Mouse (Mus musculus) midbrain, embryonic 14.5 days (tissue): ENCODE measurements around the gene H2-T3. TPM values are rescaled to one million over a fixed set of nuclear protein-coding genes. Genes with fewer than 3 reads are reported as not detected.
A peak's percentile ranks its signal among the peaks of the same experiment; 100 is the strongest.
"Not testable (repeated sequence)": the region's sequence is repeated elsewhere in the genome, so short reads cannot be mapped to it uniquely, and the experiment has no call there.

Source experiments
- ATAC-seq: fragments of 200-750 bp; cut with Nextera tagmentation; 2 replicates; pipeline ENCODE4 v1.8.0; 2017; ENCODE audit warnings: moderate number of reproducible peaks, moderate library complexity; ENCODE audit not compliant: low FRiP score, low TSS enrichment
- DNase-seq: peaks from one replicate; pipeline ENCODE4 v3.0.0-alpha.2; 2015
- H3K27ac ChIP-seq: fragments of 300-500 bp; sonication (generic); replicated peaks from 2 replicates; pipeline ENCODE4 v1.5.1; 2014; ENCODE audit warnings: mild to moderate bottlenecking, low read depth, low read length, moderate library complexity
- H3K27me3 ChIP-seq: fragments of 300-500 bp; sonication (generic); 2 replicates; pipeline ENCODE4 v1.6.1; 2014; ENCODE audit warnings: low read length, control low read depth, mixed read lengths; ENCODE audit not compliant: control insufficient read depth, insufficient read depth
- H3K36me3 ChIP-seq: fragments of 300-500 bp; sonication (generic); 2 replicates; pipeline ENCODE4 v1.6.1; 2014; ENCODE audit warnings: low read length, control low read depth; ENCODE audit not compliant: control insufficient read depth, insufficient read depth
- H3K4me1 ChIP-seq: fragments of 300-500 bp; sonication (generic); 2 replicates; pipeline ENCODE4 v1.6.1; 2014; ENCODE audit warnings: mild to moderate bottlenecking, antibody characterized with exemption, low read length, control low read depth; ENCODE audit not compliant: control insufficient read depth, insufficient read depth
- H3K4me2 ChIP-seq: fragments of 300-500 bp; sonication (generic); 2 replicates; pipeline ENCODE4 v1.6.1; 2014; ENCODE audit warnings: mild to moderate bottlenecking, low read length, moderate library complexity
- H3K4me3 ChIP-seq: fragments of 300-500 bp; sonication (generic); replicated peaks from 2 replicates; pipeline ENCODE4 v1.5.1; 2014; ENCODE audit warnings: low read depth, low read length
- H3K9ac ChIP-seq: fragments of 300-500 bp; sonication (generic); replicated peaks from 2 replicates; pipeline ENCODE4 v1.6.1; 2014; ENCODE audit warnings: mild to moderate bottlenecking, low read length, moderate library complexity
- H3K9me3 ChIP-seq: fragments of 300-500 bp; sonication (generic); 2 replicates; pipeline ENCODE4 v1.6.1; 2016; ENCODE audit warnings: low read length, control low read depth, mixed read lengths; ENCODE audit not compliant: control insufficient read depth
- WGBS: fragments of 180-500 bp; shearing (Covaris S2); extraction: QIAGEN DNeasy Blood & Tissue Kit; methylation state at CpG from one replicate; pipeline ENCODE4 v1.1.7; 2014; 5-methylcytosine and 5-hydroxymethylcytosine counted together
- polyA plus RNA-seq: library from polyadenylated mRNA; unstranded; fragments of >200 nt; fragmentation: Nextera tagmentation; extraction: Ambion mirVana; gene quantifications from 2 replicates; pipeline ENCODE4 v1.2.1, GENCODE M21; 2014

The H2-T3 gene
- polyA plus RNA-seq, 1 experiment from 2014 or later: not detected

GRCm38 (mm10) chr17:36192371-36192770 lies 2.3 kb upstream of the H2-T3 start:
- WGBS: 74% methylated on average over 2 of the region's 2 CpGs

GRCm38 (mm10) chr17:36189491-36190168 lies 457 bp downstream of the H2-T3 start:
- Histone ChIP-seq H3K36me3 (no peaks in the 10 kb centered on the region), H3K4me3 (no peak overlapping the region), H3K27me3 (peaks cover 7% of the 10 kb centered on the region; the same call in 1 of the 2 replicates), H3K4me2 (no peak overlapping the region), H3K9ac (no peak overlapping the region), H3K9me3 (no peaks in the 10 kb centered on the region), H3K4me1 (no peaks in the 10 kb centered on the region), H3K27ac (no peak overlapping the region)
- ATAC-seq: no peak; the same call in 1 of the 2 replicates
- 42% methylated on average over 18 of the region's 18 CpGs for WGBS
- no peak for DNase-seq

More at GRCm38 (mm10) chr17:36192371-36192770, 2.3 kb upstream of the H2-T3 start:
- Histone ChIP-seq H3K9ac (no peak overlapping the region), H3K36me3 (no peaks in the 10 kb centered on the region), H3K4me1 (no peaks in the 10 kb centered on the region), H3K4me2 (no peak overlapping the region), H3K27me3 (peaks cover 7% of the 10 kb centered on the region; the same call in 1 of the 2 replicates), H3K9me3 (no peaks in the 10 kb centered on the region), H3K27ac (no peak overlapping the region), H3K4me3 (no peak overlapping the region)
- DNase-seq: no peak
- no peak for ATAC-seq

GRCm38 (mm10) chr17:36187540-36187939 lies 2.5 kb downstream of the H2-T3 start:
- ATAC-seq (no peak), DNase-seq (no peak)
- H3K9ac ChIP-seq: no peak overlapping the region
- no peaks in the 10 kb centered on the region for H3K4me1 ChIP-seq
- 61% methylated on average over 3 of the region's 3 CpGs for WGBS
- no peak overlapping the region for H3K4me2 ChIP-seq
- no peaks in the 10 kb centered on the region for H3K36me3 ChIP-seq
- no peak overlapping the region for H3K27ac ChIP-seq
- H3K27me3 ChIP-seq: peaks cover 10% of the 10 kb centered on the region; the same call in 1 of the 2 replicates
- H3K9me3 ChIP-seq: no peaks in the 10 kb centered on the region
- H3K4me3 ChIP-seq: no peak overlapping the region

- 75% methylated on average over 12 of the region's 12 CpGs for WGBS
- Histone ChIP-seq H3K27me3 (peaks cover 5% of the 10 kb centered on the region; the same call in 1 of the 2 replicates), H3K27ac (no peak overlapping the region), H3K4me3 (no peak overlapping the region), H3K9me3 (no peaks in the 10 kb centered on the region), H3K4me2 (no peak overlapping the region), H3K36me3 (no peaks in the 10 kb centered on the region), H3K4me1 (no peaks in the 10 kb centered on the region), H3K9ac (no peak overlapping the region)
- no peak for ATAC-seq
- no peak for DNase-seq
These were observed 7.9 kb downstream of the H2-T3 start for GRCm38 (mm10) chr17:36182212-36182611.

- 15% methylated on average over 10 of the region's 10 CpGs for WGBS
- not testable (repeated sequence) for H3K27ac ChIP-seq, H3K27me3 ChIP-seq, DNase-seq, H3K36me3 ChIP-seq, H3K9me3 ChIP-seq, H3K9ac ChIP-seq, H3K4me1 ChIP-seq, ATAC-seq, H3K4me3 ChIP-seq
- H3K4me2 ChIP-seq: peak overlapping the region; percentile 52; the same call in 1 of the 2 replicates
These were observed 10.6 kb downstream of the H2-T3 start for GRCm38 (mm10) chr17:36179446-36179845.

GRCm38 (mm10) chr17:36178938-36179337 lies 11.1 kb downstream of the H2-T3 start:
- ATAC-seq, H3K4me1 ChIP-seq, H3K27me3 ChIP-seq, H3K9me3 ChIP-seq, H3K36me3 ChIP-seq, H3K27ac ChIP-seq: not testable (repeated sequence)
- Histone ChIP-seq H3K4me2 (peak overlapping the region; percentile 52), H3K4me3 (peak overlapping the region; percentile 27), H3K9ac (0 out of 2 replicates have a peak overlapping the region, but pooled peaks have one; percentile 34)
- peak; percentile 50 for DNase-seq
- WGBS: under 1% methylated on average over 40 of the region's 40 CpGs

GRCm38 (mm10) chr17:36176132-36176531 lies 14.0 kb downstream of the H2-T3 start:
- not testable (repeated sequence) for H3K27me3 ChIP-seq, ATAC-seq, H3K4me2 ChIP-seq, H3K4me3 ChIP-seq, H3K27ac ChIP-seq, DNase-seq, H3K4me1 ChIP-seq, H3K9ac ChIP-seq, H3K9me3 ChIP-seq, H3K36me3 ChIP-seq
- WGBS: no CpG with 5 or more reads among the region's 2 CpGs

GRCm38 (mm10) chr17:36170287-36170814 lies 19.7 kb downstream of the H2-T3 start:
- Histone ChIP-seq H3K4me3 (no peak overlapping the region), H3K27me3 (peaks cover 45% of the 10 kb centered on the region)
- WGBS: 39% methylated on average over 1 of the region's 1 CpGs

GRCm38 (mm10) chr17:36169753-36170152 lies 20.3 kb downstream of the H2-T3 start:
- Histone ChIP-seq H3K4me3 (no peak overlapping the region), H3K9ac (no peak overlapping the region), H3K4me2 (no peak overlapping the region), H3K4me1 (no peaks in the 10 kb centered on the region), H3K9me3 (no peaks in the 10 kb centered on the region), H3K36me3 (no peaks in the 10 kb centered on the region), H3K27me3 (peaks cover 51% of the 10 kb centered on the region), H3K27ac (no peak overlapping the region)
- ATAC-seq: no peak
- no peak for DNase-seq

More at GRCm38 (mm10) chr17:36170287-36170814, 19.7 kb downstream of the H2-T3 start:
- DNase-seq (no peak), ATAC-seq (no peak)
- H3K4me1 ChIP-seq: no peaks in the 10 kb centered on the region
- H3K27ac ChIP-seq: no peak overlapping the region
- H3K4me2 ChIP-seq: no peak overlapping the region
- H3K36me3 ChIP-seq: no peaks in the 10 kb centered on the region
- H3K9me3 ChIP-seq: no peaks in the 10 kb centered on the region
- no peak overlapping the region for H3K9ac ChIP-seq
